Mouse (Mus musculus): ENCODE measurements around the gene Mknk2.

DNA sequence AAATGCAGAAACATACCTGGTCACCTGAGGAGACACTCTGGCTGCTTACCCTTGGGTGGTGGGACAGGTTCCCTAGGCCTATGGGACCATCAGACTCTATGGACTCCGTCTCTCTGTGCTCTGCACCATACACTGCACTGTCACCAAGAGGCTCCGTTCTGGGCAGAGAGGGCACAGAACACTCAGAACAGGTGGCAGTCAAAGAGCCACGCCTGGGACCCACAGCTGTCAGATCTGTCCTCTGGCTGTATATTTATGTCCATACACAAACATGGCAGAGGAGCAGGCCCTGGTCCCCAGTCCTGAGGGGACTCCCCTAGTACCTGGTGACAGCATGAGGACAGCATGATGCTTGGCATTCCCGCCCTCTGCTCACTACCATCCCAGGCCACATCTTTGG, 52.1 kb downstream of the Mknk2 start:
- no peak for TF ChIP-seq EP300 (IDR thresholded peaks at IDR 0.05)
- TF ChIP-seq CTCF (IDR thresholded peaks at IDR 0.05) = no peak

All from lung, postnatal 0 days (tissue).